Comparison of ENCODE assay signal across 13 mouse cellular contexts in the genomic region with DNA sequence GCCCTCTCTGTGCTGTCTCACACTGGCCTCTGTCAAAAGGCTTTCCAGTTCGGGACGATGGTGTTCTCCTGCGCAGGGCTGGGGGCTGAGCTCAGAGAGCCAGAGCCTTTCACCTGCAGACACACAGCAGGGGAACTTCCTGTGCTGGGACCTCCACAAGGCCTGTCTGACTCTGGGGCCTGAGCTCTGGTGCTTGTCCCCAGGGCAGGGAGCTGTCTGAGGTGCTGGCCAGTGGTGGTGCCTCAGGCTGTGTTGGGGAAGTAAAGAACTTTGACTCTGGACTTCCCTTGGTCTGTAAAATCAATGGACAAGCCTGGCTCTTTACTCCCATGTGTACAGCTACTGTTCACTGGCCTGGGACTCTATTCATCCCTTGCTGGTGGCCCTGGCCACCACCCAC. TPM values are rescaled to one million over a fixed set of nuclear protein-coding genes. Genes with fewer than 3 reads are reported as not detected.
DNase-seq lines count a peak whose midpoint lies in the region; ATAC-seq and TF ChIP-seq lines count a peak whose summit lies in the region.
"Had no signal": no experiment of that assay in that cellular context is flagged by ENCODE, and none has a peak within 500 bp of the region (broad histone marks: within the 10 kb centered on the region; RNA-seq: fewer than 3 reads in every experiment).

No protein-coding gene starts in this region.

- H3K9me3 ChIP-seq in heart, embryonic 10.5 days = no peaks in the 10 kb centered on the region
- no peaks in the 10 kb centered on the region for H3K9me3 ChIP-seq in embryonic facial prominence, embryonic 11.5 days (replicated peaks; ENCODE audit: control insufficient read depth, low read length)
- H3K9me3 ChIP-seq in stomach, postnatal 0 days (ENCODE audit: control insufficient read depth, low read length) = no peaks in the 10 kb centered on the region
- H3K9me3 ChIP-seq: heart, embryonic 13.5 days; midbrain, embryonic 15.5 days had no signal

- peak; percentile 85 for DNase-seq in heart, embryonic 10.5 days (ENCODE audit: low spot score)
- DNase-seq in heart, adult 18-20 months = no peak
- peak; percentile 13 for DNase-seq in thymus, postnatal 0 days (ENCODE audit: low spot score)
- no peak for DNase-seq in thymus, postnatal 36 days
- peak; percentile 51 for DNase-seq in embryonic facial prominence, embryonic 11.5 days (ENCODE audit: low spot score)
- peak; percentile 59 for DNase-seq in stomach, postnatal 0 days (ENCODE audit: low spot score)
- no peak for DNase-seq in cerebellum, adult 18-20 months
- DNase-seq in frontal cortex, postnatal 36 days (ENCODE audit: low spot score in 2 of 2) = no peak
- DNase-seq: kidney, adult 2 months; thymus, adult 2 months had no signal

- no peak overlapping the region for H3K9ac ChIP-seq in embryonic facial prominence, embryonic 11.5 days (replicated peaks; ENCODE audit: low read length)
- no peak overlapping the region for H3K9ac ChIP-seq in stomach, postnatal 0 days (ENCODE audit: low read length)
- H3K9ac ChIP-seq: heart, embryonic 13.5 days; midbrain, embryonic 15.5 days had no signal

- H3K4me2 ChIP-seq in embryonic facial prominence, embryonic 11.5 days (ENCODE audit: low read depth, low read length) = no peak overlapping the region
- H3K4me2 ChIP-seq in stomach, postnatal 0 days (replicated peaks; ENCODE audit: low read depth) = no peak overlapping the region
- H3K4me2 ChIP-seq: heart, embryonic 13.5 days; midbrain, embryonic 15.5 days had no signal

- no peak overlapping the region for H3K4me3 ChIP-seq in heart, embryonic 10.5 days
- H3K4me3 ChIP-seq in embryonic facial prominence, embryonic 11.5 days (ENCODE audit: low read depth, low read length) = no peak overlapping the region
- no peak overlapping the region for H3K4me3 ChIP-seq in stomach, postnatal 0 days (ENCODE audit: low read depth, low read length)
- H3K4me3 ChIP-seq: erythroblast, embryonic 14.5 days; heart, embryonic 13.5 days; midbrain, embryonic 15.5 days had no signal

- TF ChIP-seq EP300 in stomach, postnatal 0 days (optimal IDR thresholded peaks at IDR 0.05) = no peak

- no peak for TF ChIP-seq CTCF in stomach, postnatal 0 days (IDR thresholded peaks at IDR 0.05; ENCODE audit: low read depth)

- no peak for ATAC-seq in embryonic facial prominence, embryonic 11.5 days (replicated peaks; ENCODE audit: insufficient number of reproducible peaks, low FRiP score, low TSS enrichment, low read depth)
- ATAC-seq in stomach, postnatal 0 days (ENCODE audit: low FRiP score, low TSS enrichment) = no peak
- ATAC-seq: midbrain, embryonic 15.5 days had no signal

- peaks cover 48% of the 10 kb centered on the region for H3K27me3 ChIP-seq in heart, embryonic 10.5 days (ENCODE audit: insufficient read depth, poor library complexity, severe bottlenecking)
- no peaks in the 10 kb centered on the region for H3K27me3 ChIP-seq in embryonic facial prominence, embryonic 11.5 days (ENCODE audit: control insufficient read depth, insufficient read depth, low read length)
- no peaks in the 10 kb centered on the region for H3K27me3 ChIP-seq in stomach, postnatal 0 days (ENCODE audit: control insufficient read depth, insufficient read depth, low read length)
- H3K27me3 ChIP-seq: midbrain, embryonic 15.5 days had no signal

- WGBS in heart, embryonic 10.5 days = 5% methylated on average over 3 of the region's 3 CpGs
- 5% methylated on average over 3 of the region's 3 CpGs for WGBS in embryonic facial prominence, embryonic 11.5 days
- 11% methylated on average over 3 of the region's 3 CpGs for WGBS in stomach, postnatal 0 days

- H3K27ac ChIP-seq in heart, embryonic 10.5 days = no peak overlapping the region
- no peak overlapping the region for H3K27ac ChIP-seq in embryonic facial prominence, embryonic 11.5 days (replicated peaks; ENCODE audit: low read depth, low read length)
- no peak overlapping the region for H3K27ac ChIP-seq in stomach, postnatal 0 days (replicated peaks)
- H3K27ac ChIP-seq: midbrain, embryonic 15.5 days had no signal

- H3K4me1 ChIP-seq in heart, embryonic 10.5 days = peaks cover 13% of the 10 kb centered on the region
- no peaks in the 10 kb centered on the region for H3K4me1 ChIP-seq in embryonic facial prominence, embryonic 11.5 days (ENCODE audit: control insufficient read depth, insufficient read depth, low read length)
- no peaks in the 10 kb centered on the region for H3K4me1 ChIP-seq in stomach, postnatal 0 days (replicated peaks; ENCODE audit: control insufficient read depth, insufficient read depth)
- H3K4me1 ChIP-seq: midbrain, embryonic 15.5 days had no signal

- H3K36me3 ChIP-seq in heart, embryonic 10.5 days = no peaks in the 10 kb centered on the region
- no peaks in the 10 kb centered on the region for H3K36me3 ChIP-seq in embryonic facial prominence, embryonic 11.5 days (replicated peaks; ENCODE audit: control insufficient read depth, insufficient read depth, low read depth, low read length)
- no peaks in the 10 kb centered on the region for H3K36me3 ChIP-seq in stomach, postnatal 0 days (ENCODE audit: control insufficient read depth, insufficient read depth, low read length)
- H3K36me3 ChIP-seq: heart, embryonic 13.5 days; midbrain, embryonic 15.5 days had no signal

RNA-seq across cellular contexts. Expression of a gene that starts 8.8 kb away (rescaled TPM):
- 99.3 and 114 TPM in 2 replicates for polyA plus RNA-seq in heart, embryonic 10.5 days (2016; fragmentation: Nextera tagmentation; extraction: Ambion mirVana)
- total RNA-seq in heart, adult 18-20 months (2021) = 10 to 100 TPM; 42.0 to 43.1 TPM
- polyA plus RNA-seq in thymus, postnatal 0 days (2015; fragmentation: Nextera tagmentation; extraction: Ambion mirVana) = 97.2 and 117 TPM in 2 replicates
- polyA plus RNA-seq in embryonic facial prominence, embryonic 11.5 days (2014; fragmentation: Nextera tagmentation; extraction: Ambion mirVana) = 61.9 and 76.6 TPM in 2 replicates
- 29.5 and 32.1 TPM in 2 replicates for polyA plus RNA-seq in stomach, postnatal 0 days (2015; fragmentation: Nextera tagmentation; extraction: Ambion mirVana)

Comparison
In these comparisons a context has a peak if more than half of its experiments do, and no peak if none do; other contexts are left out.
1. DNase-seq: peak in heart, embryonic 10.5 days (single experiment), thymus, postnatal 0 days (single experiment), embryonic facial prominence, embryonic 11.5 days (single experiment) and stomach, postnatal 0 days (single experiment); none in heart, adult 18-20 months (0 of 2), thymus, postnatal 36 days (0 of 2), cerebellum, adult 18-20 months (0 of 2) and frontal cortex, postnatal 36 days (0 of 2).